Mouse (Mus musculus): ENCODE data around the gene Eid2b. TPM values are rescaled to one million over a fixed set of nuclear protein-coding genes. Genes with fewer than 3 reads are reported as not detected.
A peak's percentile ranks its signal among the peaks of the same experiment; 100 is the strongest.

The Eid2b gene
- polyA plus RNA-seq, 1 experiment from 2014 or later: 7.9 TPM

DNA sequence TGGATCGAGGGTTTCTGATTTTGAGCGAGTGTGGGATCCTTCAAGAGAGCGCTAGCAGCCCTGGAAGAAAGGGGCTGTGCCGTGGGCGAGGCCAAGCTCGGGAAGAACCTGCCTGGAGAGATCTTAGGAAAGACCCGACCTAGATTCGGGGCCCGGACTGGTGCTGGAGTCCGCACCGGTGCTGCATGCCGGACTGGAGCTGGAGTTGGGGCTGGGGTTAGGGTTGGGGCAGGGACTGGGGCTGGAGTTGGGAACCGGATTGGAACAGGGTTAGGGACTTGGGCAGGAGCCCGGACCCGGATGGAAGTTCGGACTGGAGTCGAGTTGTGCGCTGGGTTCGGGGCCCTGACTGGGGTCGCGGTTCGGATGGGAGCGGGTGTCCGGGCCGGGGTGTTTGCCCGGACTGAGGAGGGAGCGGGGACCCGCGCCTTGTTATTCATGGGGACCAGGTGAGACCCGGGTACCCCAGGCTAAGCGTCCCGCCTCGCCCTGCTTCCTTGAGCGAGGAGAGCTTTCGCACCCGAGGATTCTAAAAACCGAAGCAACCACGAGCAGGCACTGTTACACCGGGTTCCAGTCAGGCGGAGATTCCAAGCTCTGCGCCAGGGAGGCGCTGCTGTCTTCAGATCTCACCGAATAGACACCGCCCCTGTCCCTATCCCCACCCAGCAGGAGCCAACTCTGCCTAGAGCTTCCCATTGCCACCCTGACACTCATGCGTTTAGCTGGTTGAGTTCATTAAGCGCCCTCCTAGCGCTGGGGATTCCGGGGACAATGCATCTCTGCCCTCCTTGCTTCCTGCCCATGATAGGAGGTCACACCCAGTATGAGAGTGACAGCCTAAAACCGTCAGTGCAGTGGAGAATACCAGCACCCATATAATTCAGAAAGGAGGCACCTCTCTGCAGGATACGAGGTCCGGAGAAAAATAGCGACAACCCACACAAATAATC, 13.4 kb downstream of the Eid2b start, which contains the start of gene Selenov:
Selenov (minus strand) TSS at position 549 of the 953 bp plus-strand sequence.
- ATAC-seq (ENCODE audit: low FRiP score, low TSS enrichment) (peak; percentile 53), DNase-seq (ENCODE audit: low spot score) (peak; percentile 51)
- H3K27ac ChIP-seq (replicated peaks): no peak within 1 kb of the TSS
- TF ChIP-seq EP300 (optimal IDR thresholded peaks at IDR 0.05): no peak
- peak; percentile 45 for TF ChIP-seq CTCF (IDR thresholded peaks at IDR 0.05; ENCODE audit: low read depth)
- H3K4me3 ChIP-seq (ENCODE audit: low read depth, low read length): peak within 1 kb of the TSS; percentile 30
- no peaks in the 10 kb centered on the region for H3K9me3 ChIP-seq (ENCODE audit: control insufficient read depth, low read length)
- H3K9ac ChIP-seq (ENCODE audit: low read length): peak within 1 kb of the TSS; percentile 50
- peaks cover 3% of the 10 kb centered on the region; the same call in 1 of the 2 replicates for H3K4me1 ChIP-seq (replicated peaks; ENCODE audit: control insufficient read depth, insufficient read depth)
- 2% methylated on average over 47 of the region's 52 CpGs for WGBS
- H3K36me3 ChIP-seq (ENCODE audit: control insufficient read depth, insufficient read depth, low read length): no peaks in the 10 kb centered on the region
- peaks cover 2% of the 10 kb centered on the region; the same call in 1 of the 2 replicates for H3K27me3 ChIP-seq (ENCODE audit: control insufficient read depth, insufficient read depth, low read length)
- peak within 1 kb of the TSS; percentile 58 for H3K4me2 ChIP-seq (replicated peaks; ENCODE audit: low read depth)

DNA sequence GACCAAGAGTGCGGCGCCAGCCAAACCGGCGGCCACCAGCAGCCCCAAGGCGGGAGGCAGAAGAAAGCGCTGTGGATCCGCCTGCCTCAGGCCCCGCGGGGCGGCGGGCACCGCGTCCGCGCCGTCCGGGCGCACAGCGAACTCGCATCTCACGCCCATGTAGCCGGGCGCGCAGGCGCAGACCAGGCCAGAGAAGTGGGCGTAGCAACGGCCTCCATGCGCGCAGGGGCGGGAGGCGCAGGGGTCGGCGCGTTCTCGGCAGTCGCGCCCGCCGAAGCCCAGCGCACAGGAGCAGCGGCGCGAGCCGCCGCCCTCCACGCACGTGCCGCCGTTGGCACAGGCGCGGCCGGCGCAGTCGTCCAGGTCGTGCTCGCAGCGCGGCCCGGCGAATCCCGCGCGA, 16.9 kb downstream of the Eid2b start:
- Histone ChIP-seq H3K4me3 (ENCODE audit: low read depth, low read length) (peak overlapping the region; percentile 40), H3K36me3 (ENCODE audit: control insufficient read depth, insufficient read depth, low read length) (no peaks in the 10 kb centered on the region), H3K9me3 (ENCODE audit: control insufficient read depth, low read length) (no peaks in the 10 kb centered on the region), H3K4me2 (replicated peaks; ENCODE audit: low read depth) (peak overlapping the region; percentile 69), H3K27me3 (ENCODE audit: control insufficient read depth, insufficient read depth, low read length) (peaks cover 2% of the 10 kb centered on the region; the same call in 1 of the 2 replicates), H3K9ac (ENCODE audit: low read length) (peak overlapping the region; percentile 27; the same call in 1 of the 2 replicates), H3K27ac (replicated peaks) (no peak overlapping the region), H3K4me1 (replicated peaks; ENCODE audit: control insufficient read depth, insufficient read depth) (peaks cover 3% of the 10 kb centered on the region; the same call in 1 of the 2 replicates)
- WGBS: 6% methylated on average over 48 of the region's 63 CpGs
- ATAC-seq (ENCODE audit: low FRiP score, low TSS enrichment): peak; percentile 60
- TF ChIP-seq CTCF (IDR thresholded peaks at IDR 0.05; ENCODE audit: low read depth) (no peak), EP300 (optimal IDR thresholded peaks at IDR 0.05) (no peak)
- peak; percentile 76 for DNase-seq (ENCODE audit: low spot score)

DNA sequence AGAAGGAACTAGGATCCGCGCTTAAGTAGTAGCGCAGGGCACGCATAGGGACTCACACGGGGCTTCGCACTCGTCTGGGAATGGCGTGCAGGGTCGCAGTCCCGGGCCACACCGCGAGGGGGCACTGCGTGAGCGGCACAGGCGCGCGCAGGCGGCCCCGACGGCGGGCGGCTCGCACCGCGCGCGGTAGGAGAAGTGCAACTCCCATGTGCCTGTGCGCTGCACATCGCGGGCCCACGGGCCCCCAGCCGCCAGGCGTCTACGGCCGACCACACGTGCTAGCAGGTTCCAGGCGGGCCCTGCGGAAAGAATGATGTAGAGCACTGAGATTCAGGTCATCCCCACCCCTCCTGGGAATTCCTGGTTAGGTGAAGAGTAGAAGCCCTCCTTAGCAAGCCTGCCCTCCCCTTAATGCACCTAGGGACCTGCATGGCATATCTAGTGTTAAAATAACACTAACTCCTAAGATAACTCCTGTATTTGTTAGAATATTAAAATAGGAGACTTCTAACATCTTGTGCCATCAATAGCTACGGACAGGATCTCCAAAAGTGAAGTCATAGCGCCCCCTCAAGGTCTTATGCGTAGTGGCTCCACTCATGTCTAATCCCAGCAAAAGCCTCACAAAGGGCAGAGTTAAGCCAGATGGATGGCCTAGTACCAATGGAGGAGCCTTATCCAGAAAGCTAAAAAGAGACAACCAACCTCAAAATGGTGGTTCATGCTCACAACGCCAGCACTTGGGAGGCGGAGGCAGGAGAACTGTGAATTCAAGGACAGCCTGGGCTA, 21.5 kb downstream of the Eid2b start:
- TF ChIP-seq EP300 (optimal IDR thresholded peaks at IDR 0.05): no peak
- peak; percentile 86 for TF ChIP-seq CTCF (IDR thresholded peaks at IDR 0.05; ENCODE audit: low read depth)
- no peaks in the 10 kb centered on the region for H3K9me3 ChIP-seq (ENCODE audit: control insufficient read depth, low read length)
- H3K4me1 ChIP-seq (replicated peaks; ENCODE audit: control insufficient read depth, insufficient read depth): no peaks in the 10 kb centered on the region
- H3K4me3 ChIP-seq (ENCODE audit: low read depth, low read length): no peak overlapping the region
- DNase-seq (ENCODE audit: low spot score) (peak; percentile 47), ATAC-seq (ENCODE audit: low FRiP score, low TSS enrichment) (peak; percentile 35)
- H3K36me3 ChIP-seq (ENCODE audit: control insufficient read depth, insufficient read depth, low read length): no peaks in the 10 kb centered on the region
- peaks cover 10% of the 10 kb centered on the region; the same call in 1 of the 2 replicates for H3K27me3 ChIP-seq (ENCODE audit: control insufficient read depth, insufficient read depth, low read length)
- no peak overlapping the region for H3K9ac ChIP-seq (ENCODE audit: low read length)
- WGBS: 26% methylated on average over 43 of the region's 43 CpGs
- H3K4me2 ChIP-seq (replicated peaks; ENCODE audit: low read depth): no peak overlapping the region
- H3K27ac ChIP-seq (replicated peaks): no peak overlapping the region

DNA sequence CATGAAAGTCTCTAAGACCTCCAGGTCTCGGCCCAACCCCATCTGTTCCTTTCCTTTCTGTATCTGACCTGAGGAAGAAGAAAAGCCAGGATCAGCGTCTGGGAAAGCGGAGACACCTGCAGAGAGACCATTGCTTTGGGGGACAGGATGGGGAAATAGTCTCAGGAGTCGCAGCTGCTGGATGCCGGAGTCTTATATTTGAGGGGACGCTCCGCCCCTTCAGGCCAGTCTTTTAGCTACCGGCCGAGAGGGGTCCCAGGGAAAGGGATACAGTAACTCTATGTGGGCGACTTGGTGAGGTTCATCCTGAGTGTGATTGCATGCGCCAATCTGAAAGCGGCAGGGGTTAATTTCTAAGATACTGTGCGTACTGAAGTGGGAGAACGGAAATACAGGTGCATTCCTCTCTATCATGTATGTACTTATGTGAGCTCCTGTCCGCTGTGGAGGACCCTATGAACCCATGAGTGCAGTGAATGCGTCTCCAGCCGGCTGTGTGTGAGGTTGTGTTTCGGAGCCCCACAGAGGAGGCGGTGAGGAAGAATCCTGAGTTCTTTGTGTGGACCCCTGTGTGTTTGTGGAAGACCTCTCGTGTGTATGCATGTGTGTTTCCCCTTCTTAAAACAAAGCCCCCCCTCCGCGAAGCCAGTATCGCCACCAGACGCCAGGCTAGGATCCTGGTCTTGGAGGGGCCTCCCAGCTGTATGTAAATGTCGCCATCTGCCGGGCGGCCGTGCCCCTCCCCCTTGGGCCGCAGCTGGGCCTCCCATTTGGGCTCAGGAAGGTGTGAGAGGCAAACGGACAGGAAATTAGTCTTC, 24.3 kb downstream of the Eid2b start, which contains the start of gene Dll3:
Dll3 (minus strand) TSS at position 623 of the 818 bp plus-strand sequence.
- ATAC-seq (ENCODE audit: low FRiP score, low TSS enrichment): peak; percentile 51; the same call in 1 of the 2 replicates
- Histone ChIP-seq H3K36me3 (ENCODE audit: control insufficient read depth, insufficient read depth, low read length) (peaks cover 14% of the 10 kb centered on the region), H3K9me3 (ENCODE audit: control insufficient read depth, low read length) (no peaks in the 10 kb centered on the region), H3K4me1 (replicated peaks; ENCODE audit: control insufficient read depth, insufficient read depth) (no peaks in the 10 kb centered on the region), H3K27ac (replicated peaks) (no peak within 1 kb of the TSS), H3K27me3 (ENCODE audit: control insufficient read depth, insufficient read depth, low read length) (peaks cover 10% of the 10 kb centered on the region; the same call in 1 of the 2 replicates), H3K4me2 (replicated peaks; ENCODE audit: low read depth) (peak within 1 kb of the TSS; percentile 39), H3K4me3 (ENCODE audit: low read depth, low read length) (peak within 1 kb of the TSS; percentile 15), H3K9ac (ENCODE audit: low read length) (no peak within 1 kb of the TSS)
- WGBS: 3% methylated on average over 30 of the region's 30 CpGs
- TF ChIP-seq CTCF (IDR thresholded peaks at IDR 0.05; ENCODE audit: low read depth) (peak; percentile 79), EP300 (optimal IDR thresholded peaks at IDR 0.05) (no peak)
- DNase-seq (ENCODE audit: low spot score): peak; percentile 67

DNA sequence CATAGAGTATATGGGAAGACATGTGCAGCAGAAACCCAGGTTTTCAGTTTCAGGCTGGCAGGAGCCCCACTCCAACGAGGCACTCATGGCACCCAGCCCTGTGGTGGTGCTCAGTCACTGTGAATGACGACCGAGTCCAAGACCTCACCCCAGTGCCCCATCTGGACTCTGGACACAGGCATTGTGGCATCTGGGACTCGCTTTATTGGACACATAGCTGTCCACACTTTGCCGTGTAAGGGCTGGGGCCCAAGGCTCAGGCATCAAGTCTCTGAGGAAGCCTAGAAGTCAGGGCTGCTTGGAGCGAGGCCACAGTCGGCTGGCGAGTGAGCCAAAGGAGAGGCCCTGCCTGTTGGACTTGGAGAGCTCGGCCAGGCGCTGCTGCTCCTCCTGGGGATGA, 28.1 kb downstream of the Eid2b start:
- TF ChIP-seq EP300 (optimal IDR thresholded peaks at IDR 0.05): no peak
- TF ChIP-seq CTCF (IDR thresholded peaks at IDR 0.05; ENCODE audit: low read depth): no peak
- no peak overlapping the region for H3K4me2 ChIP-seq (replicated peaks; ENCODE audit: low read depth)
- H3K36me3 ChIP-seq (ENCODE audit: control insufficient read depth, insufficient read depth, low read length): peaks cover 27% of the 10 kb centered on the region
- whole genome bisulfite sequencing: 91% methylated on average over 10 of the region's 10 CpGs
- H3K27me3 ChIP-seq (ENCODE audit: control insufficient read depth, insufficient read depth, low read length): peaks cover 10% of the 10 kb centered on the region; the same call in 1 of the 2 replicates
- DNase-seq (ENCODE audit: low spot score) (no peak), ATAC-seq (ENCODE audit: low FRiP score, low TSS enrichment) (no peak)
- H3K9ac ChIP-seq (ENCODE audit: low read length): no peak overlapping the region
- no peak overlapping the region for H3K4me3 ChIP-seq (ENCODE audit: low read depth, low read length)
- H3K27ac ChIP-seq (replicated peaks): no peak overlapping the region
- H3K4me1 ChIP-seq (replicated peaks; ENCODE audit: control insufficient read depth, insufficient read depth): no peaks in the 10 kb centered on the region
- no peaks in the 10 kb centered on the region for H3K9me3 ChIP-seq (ENCODE audit: control insufficient read depth, low read length)
